Mouse (Mus musculus) heart, embryonic 14.5 days (tissue): ENCODE measurements around the gene Dpagt1. TPM values are rescaled to one million over a fixed set of nuclear protein-coding genes. Genes with fewer than 3 reads are reported as not detected.
"Not testable (repeated sequence)": the region's sequence is repeated elsewhere in the genome, so short reads cannot be mapped to it uniquely, and the experiment has no call there.

Source experiments
- ATAC-seq: fragments of 200-750 bp; cut with Nextera tagmentation; 2 replicates; pipeline ENCODE4 v1.8.0; 2017; ENCODE audit warnings: low read depth, moderate TSS enrichment; ENCODE audit not compliant: insufficient number of reproducible peaks, insufficient read depth, low FRiP score
- H3K27ac ChIP-seq, 2 experiments: fragments of 200-500 bp in 1 of 2; fragments of 300-500 bp in 1 of 2; sonication (generic) in 1 of 2; replicated peaks in 1 of 2; 2 replicates each; pipeline ENCODE4 v1.5.1; 2012 to 2014; ENCODE audit warnings: low read depth in 2 of 2, low read length in 2 of 2, control low read depth in 1 of 2, mild to moderate bottlenecking in 1 of 2, mixed read lengths in 1 of 2; ENCODE audit not compliant: control insufficient read depth in 1 of 2, insufficient read depth in 1 of 2
- H3K27me3 ChIP-seq: fragments of 300-500 bp; sonication (generic); 2 replicates; pipeline ENCODE4 v1.6.1; 2014; ENCODE audit warnings: mild to moderate bottlenecking, low read length, control low read depth; ENCODE audit not compliant: control insufficient read depth, insufficient read depth
- H3K36me3 ChIP-seq: fragments of 300-500 bp; sonication (generic); 2 replicates; pipeline ENCODE4 v1.6.1; 2014; ENCODE audit warnings: mild to moderate bottlenecking, control low read depth, low read length, mixed read lengths; ENCODE audit not compliant: control insufficient read depth, insufficient read depth
- H3K4me1 ChIP-seq, 2 experiments: fragments of 200-500 bp in 1 of 2; fragments of 300-500 bp in 1 of 2; sonication (generic) in 1 of 2; 2 replicates each; pipeline ENCODE4 v1.6.1; 2012 to 2014; ENCODE audit warnings: low read length in 2 of 2, control low read depth in 1 of 2, mixed read lengths in 1 of 2; ENCODE audit not compliant: control insufficient read depth in 2 of 2, insufficient read depth in 2 of 2
- H3K4me2 ChIP-seq: fragments of 300-500 bp; sonication (generic); 2 replicates; pipeline ENCODE4 v1.6.1; 2014; ENCODE audit warnings: mild to moderate bottlenecking, low read length
- H3K4me3 ChIP-seq, 2 experiments: fragments of 200-500 bp in 1 of 2; fragments of 300-500 bp in 1 of 2; sonication (generic) in 1 of 2; 2 replicates each; pipeline ENCODE4 v1.5.1; 2012 to 2014; ENCODE audit warnings: low read length in 2 of 2, mild to moderate bottlenecking in 2 of 2, control low read depth in 1 of 2, low read depth in 1 of 2, moderate library complexity in 1 of 2; ENCODE audit not compliant: control insufficient read depth in 1 of 2, insufficient read depth in 1 of 2
- H3K9ac ChIP-seq: fragments of 300-500 bp; sonication (generic); 2 replicates; pipeline ENCODE4 v1.6.1; 2014; ENCODE audit warnings: mild to moderate bottlenecking, low read length
- H3K9me3 ChIP-seq: fragments of 300-500 bp; sonication (generic); 2 replicates; pipeline ENCODE4 v1.6.1; 2016; ENCODE audit warnings: low read length, control low read depth; ENCODE audit not compliant: control insufficient read depth
- WGBS: fragments of 180-500 bp; shearing (Covaris S2); extraction: QIAGEN DNeasy Blood & Tissue Kit; methylation state at CpG from one replicate; pipeline ENCODE4 v1.1.7; 2014; 5-methylcytosine and 5-hydroxymethylcytosine counted together
- polyA plus RNA-seq: library from polyadenylated mRNA; unstranded; fragments of >200 nt; fragmentation: Nextera tagmentation; extraction: Ambion mirVana; gene quantifications from 2 replicates; pipeline ENCODE4 v1.2.1, GENCODE M21; 2014

Gene Dpagt1
- polyA plus RNA-seq, 1 experiment from 2014 or later = 37.8 TPM

- peak overlapping the region; percentile 93 to 95 for H3K4me3 ChIP-seq
- peak overlapping the region in 1 of 2 experiments; percentile 67; a peak in 2 of 4 replicates for H3K27ac ChIP-seq
- H3K27me3 ChIP-seq = no peaks in the 10 kb centered on the region
- H3K4me1 ChIP-seq = peaks cover 13 to 25% of the 10 kb centered on the region in 2 experiments
- H3K9ac ChIP-seq = peak overlapping the region; percentile 91
- peaks cover 23% of the 10 kb centered on the region for H3K36me3 ChIP-seq
- H3K4me2 ChIP-seq = peak overlapping the region; percentile 91
- no peaks in the 10 kb centered on the region for H3K9me3 ChIP-seq
- whole genome bisulfite sequencing = 4% methylated on average over 37 of the region's 37 CpGs
- ATAC-seq = no peak; the same call in 1 of the 2 replicates
These were observed 6.5 kb upstream of the Dpagt1 start for GRCm38 (mm10) chr9:44319105-44319886.

GRCm38 (mm10) chr9:44319887-44320798 is 5.7 kb upstream of the Dpagt1 start, which contains the start of gene C2cd2l:
TSS of gene C2cd2l (minus strand) at chr9:44320285.
- H3K9me3 ChIP-seq = no peaks in the 10 kb centered on the region
- peak within 1 kb of the TSS; percentile 68 to 76 for H3K27ac ChIP-seq
- H3K36me3 ChIP-seq = peaks cover 16% of the 10 kb centered on the region
- peak; percentile 99 for ATAC-seq
- no peaks in the 10 kb centered on the region for H3K27me3 ChIP-seq
- WGBS = under 1% methylated on average over 65 of the region's 67 CpGs
- H3K4me2 ChIP-seq = peak within 1 kb of the TSS; percentile 91
- H3K4me3 ChIP-seq = peak within 1 kb of the TSS; percentile 93 to 95
- peaks cover 13 to 25% of the 10 kb centered on the region in 2 experiments for H3K4me1 ChIP-seq
- H3K9ac ChIP-seq = peak within 1 kb of the TSS; percentile 91

GRCm38 (mm10) chr9:44320799-44321133 is 5.1 kb upstream of the Dpagt1 start:
- Histone ChIP-seq H3K9ac (peak overlapping the region; percentile 67), H3K27ac (peak overlapping the region; percentile 68 to 76), H3K4me1 (peaks cover 13 to 27% of the 10 kb centered on the region in 2 experiments), H3K4me2 (peak overlapping the region; percentile 91), H3K36me3 (peaks cover 10% of the 10 kb centered on the region), H3K4me3 (peak overlapping the region; percentile 18 to 93; a peak in 3 of 4 replicates), H3K27me3 (no peaks in the 10 kb centered on the region), H3K9me3 (no peaks in the 10 kb centered on the region)
- ATAC-seq = no peak
- WGBS = 16% methylated on average over 6 of the region's 6 CpGs

- H3K27me3 ChIP-seq, H3K9ac ChIP-seq, H3K4me3 ChIP-seq, ATAC-seq, H3K27ac ChIP-seq, H3K36me3 ChIP-seq, H3K9me3 ChIP-seq, H3K4me2 ChIP-seq: not testable (repeated sequence)
- H3K4me1 ChIP-seq = peaks cover 11 to 26% of the 10 kb centered on the region in 2 experiments
- WGBS = 61% methylated on average over 3 of the region's 4 CpGs
These were observed 2.2 kb upstream of the Dpagt1 start for GRCm38 (mm10) chr9:44323656-44324055.

- no peak overlapping the region for H3K9ac ChIP-seq
- no peak for ATAC-seq
- no peak overlapping the region for H3K4me2 ChIP-seq
- no peak overlapping the region for H3K4me3 ChIP-seq
- WGBS = 84% methylated on average over 6 of the region's 6 CpGs
- H3K36me3 ChIP-seq = peaks cover 11% of the 10 kb centered on the region
- no peak overlapping the region for H3K27ac ChIP-seq
- H3K27me3 ChIP-seq = no peaks in the 10 kb centered on the region
- no peaks in the 10 kb centered on the region for H3K9me3 ChIP-seq
- H3K4me1 ChIP-seq = peaks cover 7 to 21% of the 10 kb centered on the region in 2 experiments
These were observed 1.7 kb upstream of the Dpagt1 start for GRCm38 (mm10) chr9:44324147-44324546.

- Histone ChIP-seq H3K36me3 (peaks cover 22% of the 10 kb centered on the region), H3K4me2 (peak overlapping the region; percentile 86), H3K27ac (peak overlapping the region in 1 of 2 experiments; percentile 96; a peak in 2 of 4 replicates), H3K9ac (peak overlapping the region; percentile 94), H3K4me1 (peaks cover 7 to 19% of the 10 kb centered on the region in 2 experiments), H3K4me3 (peak overlapping the region in 1 of 2 experiments; percentile 80; a peak in 1 of 4 replicates)
- H3K9me3 ChIP-seq, H3K27me3 ChIP-seq, ATAC-seq: not testable (repeated sequence)
- 61% methylated on average over 5 of the region's 8 CpGs for WGBS
These were observed 619 bp upstream of the Dpagt1 start for GRCm38 (mm10) chr9:44325032-44325767.
